In the genomic region with DNA sequence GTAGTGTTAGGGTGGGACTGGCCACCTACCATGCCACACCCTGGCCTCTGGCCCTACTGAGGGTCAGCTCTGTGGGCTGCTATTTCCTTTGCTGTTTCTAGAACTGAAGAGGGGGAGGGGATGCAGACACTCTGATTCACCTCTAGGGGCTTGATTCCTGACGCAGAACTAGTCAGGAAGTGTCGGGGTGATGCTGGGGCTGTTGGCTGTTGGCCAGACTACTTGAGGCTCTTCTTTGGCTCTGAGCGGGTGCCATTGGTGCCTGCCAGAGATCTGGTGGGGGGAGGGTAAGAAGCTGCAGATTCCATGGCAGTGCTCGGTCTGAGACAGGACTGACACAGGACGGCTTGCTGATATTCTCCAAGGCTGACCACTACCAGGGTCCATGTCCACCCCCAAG, we compare ENCODE assay signal across 9 mouse cellular contexts. TPM values are rescaled to one million over a fixed set of nuclear protein-coding genes. Genes with fewer than 3 reads are reported as not detected.
DNase-seq lines count a peak whose midpoint lies in the region; ATAC-seq lines count a peak whose summit lies in the region.
"Had no signal": no experiment of that assay in that cellular context is flagged by ENCODE, and none has a peak within 500 bp of the region (broad histone marks: within the 10 kb centered on the region; RNA-seq: fewer than 3 reads in every experiment).

No protein-coding gene starts in this region.

- peak; percentile 30 for DNase-seq in gastrocnemius, postnatal 10 days
- DNase-seq in gastrocnemius, adult 18-20 months (ENCODE audit: low spot score), result no peak
- peak; percentile 80 for DNase-seq in naive thymus-derived CD4-positive, alpha-beta T cell, adult 2 months (ENCODE audit: low read depth)
- DNase-seq in urinary bladder, postnatal 4 days (ENCODE audit: low spot score in 2 of 2), result no peak
- DNase-seq in thymus, adult 18-20 months, result no peak

- WGBS in neural tube, embryonic 13.5 days, result 29% methylated on average over 5 of the region's 5 CpGs
- 31% methylated on average over 5 of the region's 5 CpGs for WGBS in neural tube, embryonic 15.5 days
- WGBS in heart, embryonic 14.5 days, result 6% methylated on average over 5 of the region's 5 CpGs

- H3K36me3 ChIP-seq in neural tube, embryonic 13.5 days, result no peaks in the 10 kb centered on the region
- no peaks in the 10 kb centered on the region for H3K36me3 ChIP-seq in neural tube, embryonic 15.5 days
- no peaks in the 10 kb centered on the region for H3K36me3 ChIP-seq in heart, embryonic 14.5 days (ENCODE audit: control insufficient read depth, insufficient read depth, low read length)

- no peak overlapping the region for H3K9ac ChIP-seq in neural tube, embryonic 13.5 days
- no peak overlapping the region for H3K9ac ChIP-seq in neural tube, embryonic 15.5 days (replicated peaks)
- no peak overlapping the region for H3K9ac ChIP-seq in heart, embryonic 14.5 days (ENCODE audit: low read length)

- no peak overlapping the region for H3K4me2 ChIP-seq in neural tube, embryonic 13.5 days
- H3K4me2 ChIP-seq in neural tube, embryonic 15.5 days, result no peak overlapping the region
- no peak overlapping the region for H3K4me2 ChIP-seq in heart, embryonic 14.5 days (ENCODE audit: low read length)

- no peak overlapping the region for H3K27ac ChIP-seq in neural tube, embryonic 13.5 days (replicated peaks)
- no peak overlapping the region for H3K27ac ChIP-seq in neural tube, embryonic 15.5 days (replicated peaks)
- H3K27ac ChIP-seq in heart, embryonic 14.5 days (replicated peaks in 1 of 2; ENCODE audit: control insufficient read depth in 1 of 2, insufficient read depth in 1 of 2, low read depth in 2 of 2, low read length in 2 of 2), result peak overlapping the region in 1 of 2 experiments; percentile 41; a peak in 1 of 4 replicates

- peaks cover 42% of the 10 kb centered on the region for H3K4me1 ChIP-seq in neural tube, embryonic 13.5 days (replicated peaks)
- H3K4me1 ChIP-seq in neural tube, embryonic 15.5 days, result peaks cover 31% of the 10 kb centered on the region
- H3K4me1 ChIP-seq in heart, embryonic 14.5 days (ENCODE audit: control insufficient read depth in 2 of 2, insufficient read depth in 2 of 2, low read length in 2 of 2), result peaks cover 32 to 51% of the 10 kb centered on the region in 2 experiments

- no peak overlapping the region for H3K4me3 ChIP-seq in neural tube, embryonic 13.5 days
- no peak overlapping the region for H3K4me3 ChIP-seq in neural tube, embryonic 15.5 days (replicated peaks)
- no peak overlapping the region for H3K4me3 ChIP-seq in heart, embryonic 14.5 days (ENCODE audit: control insufficient read depth in 1 of 2, insufficient read depth in 1 of 2, low read depth in 1 of 2, low read length in 2 of 2)

- ATAC-seq in neural tube, embryonic 13.5 days (ENCODE audit: low read depth), result peak; percentile 23; the same call in 1 of the 2 replicates
- no peak for ATAC-seq in neural tube, embryonic 15.5 days (ENCODE audit: low FRiP score)
- 0 out of 2 replicates have a peak, but pooled peaks have one; percentile 19 for ATAC-seq in heart, embryonic 14.5 days (ENCODE audit: insufficient number of reproducible peaks, insufficient read depth, low FRiP score, low read depth)

- peaks cover 37% of the 10 kb centered on the region for H3K27me3 ChIP-seq in neural tube, embryonic 13.5 days
- H3K27me3 ChIP-seq in neural tube, embryonic 15.5 days (replicated peaks), result peaks cover 33% of the 10 kb centered on the region
- H3K27me3 ChIP-seq in heart, embryonic 14.5 days (ENCODE audit: control insufficient read depth, insufficient read depth, low read length), result peaks cover 23% of the 10 kb centered on the region

- no peaks in the 10 kb centered on the region for H3K9me3 ChIP-seq in neural tube, embryonic 13.5 days
- no peaks in the 10 kb centered on the region for H3K9me3 ChIP-seq in neural tube, embryonic 15.5 days (replicated peaks)
- H3K9me3 ChIP-seq in heart, embryonic 14.5 days (ENCODE audit: control insufficient read depth, low read length), result no peaks in the 10 kb centered on the region

RNA-seq across cellular contexts. Expression of a gene that starts 4.6 kb away (rescaled TPM):
- total RNA-seq in gastrocnemius, postnatal 10 days (2021), result under 1 TPM; 0.47 to 0.77 TPM
- under 1 TPM; 0.11 to 0.21 TPM for total RNA-seq in gastrocnemius, adult 18-20 months (2021)
- not detected in 2 replicates for polyA plus RNA-seq in neural tube, embryonic 13.5 days (2015; fragmentation: Nextera tagmentation; extraction: Ambion mirVana)
- 0.04 and 0.11 TPM in 2 replicates for polyA plus RNA-seq in neural tube, embryonic 15.5 days (2015; fragmentation: Nextera tagmentation; extraction: Ambion mirVana)
- polyA plus RNA-seq in heart, embryonic 14.5 days (2014; fragmentation: Nextera tagmentation; extraction: Ambion mirVana), result 0.24 TPM in 1 of 2 replicates, not detected in the other

RNA-seq across cellular contexts. Expression of a gene that starts 25.7 kb away (rescaled TPM):
- total RNA-seq in gastrocnemius, postnatal 10 days (2021), result not detected
- total RNA-seq in gastrocnemius, adult 18-20 months (2021), result not detected
- polyA plus RNA-seq in neural tube, embryonic 13.5 days (2015; fragmentation: Nextera tagmentation; extraction: Ambion mirVana), result not detected in 2 replicates
- 0.73 TPM in 1 of 2 replicates, not detected in the other for polyA plus RNA-seq in neural tube, embryonic 15.5 days (2015; fragmentation: Nextera tagmentation; extraction: Ambion mirVana)
- not detected in 2 replicates for polyA plus RNA-seq in heart, embryonic 14.5 days (2014; fragmentation: Nextera tagmentation; extraction: Ambion mirVana)
- total RNA-seq: left cerebral cortex, postnatal 14 days had no signal

RNA-seq across cellular contexts. Expression of a gene that starts 43.9 kb away (rescaled TPM):
- 1 to 10 TPM; 5.9 to 6.9 TPM for total RNA-seq in gastrocnemius, postnatal 10 days (2021)
- total RNA-seq in gastrocnemius, adult 18-20 months (2021), result 1 to 10 TPM; 1.8 to 2.9 TPM
- 3.5 and 4.1 TPM in 2 replicates for polyA plus RNA-seq in neural tube, embryonic 13.5 days (2015; fragmentation: Nextera tagmentation; extraction: Ambion mirVana)
- polyA plus RNA-seq in neural tube, embryonic 15.5 days (2015; fragmentation: Nextera tagmentation; extraction: Ambion mirVana), result 5.5 and 17.4 TPM in 2 replicates
- 5.7 and 5.9 TPM in 2 replicates for polyA plus RNA-seq in heart, embryonic 14.5 days (2014; fragmentation: Nextera tagmentation; extraction: Ambion mirVana)

Comparison
In these comparisons a context has a peak if more than half of its experiments do, and no peak if none do; other contexts are left out.
1. DNase-seq: peak in gastrocnemius, postnatal 10 days (single experiment) and naive thymus-derived CD4-positive, alpha-beta T cell, adult 2 months (single experiment); none in gastrocnemius, adult 18-20 months (single experiment), urinary bladder, postnatal 4 days (0 of 2) and thymus, adult 18-20 months (0 of 2).